Mouse (Mus musculus): ENCODE results near the gene Slc8a3.

GRCm38 (mm10) chr12:81186668-81187067, 146.3 kb downstream of the Slc8a3 start:
- TF ChIP-seq CTCF (conservative IDR thresholded peaks at IDR 0.05; ENCODE audit: low read length): no peak
- no peak for TF ChIP-seq NANOG (IDR thresholded peaks at IDR 0.05; ENCODE audit: borderline replicate concordance, low read length)

Measured in E14TG2a.4 (cell line).